Mouse (Mus musculus): Measurements from ENCODE around the gene Gna14. TPM values are rescaled to one million over a fixed set of nuclear protein-coding genes. Genes with fewer than 3 reads are reported as not detected.

The Gna14 gene
- total and polyA plus RNA-seq, 3 experiments = not detected

GRCm38 (mm10) chr19:16580501-16580900 is 144.9 kb downstream of the Gna14 start:
- Histone ChIP-seq H3K27me3 (ENCODE audit: control insufficient read depth in 1 of 2, insufficient read depth in 2 of 2, low read length in 2 of 2) (peaks cover 0 to 3% of the 10 kb centered on the region in 2 experiments; a peak in 1 of 4 replicates), H3K4me1 (ENCODE audit: control insufficient read depth in 1 of 2, insufficient read depth in 2 of 2, low read length in 2 of 2) (no peaks in the 10 kb centered on the region), H3K27ac (ENCODE audit: control insufficient read depth, low read depth, low read length) (no peak overlapping the region), H3K36me3 (ENCODE audit: control insufficient read depth in 1 of 2, insufficient read depth in 2 of 2, low read length in 2 of 2) (no peaks in the 10 kb centered on the region), H3K79me2 (ENCODE audit: control insufficient read depth, insufficient read depth, low read length, poor library complexity) (no peaks in the 10 kb centered on the region), H3K9me3 (replicated peaks; ENCODE audit: insufficient read depth, low read length) (no peaks in the 10 kb centered on the region), H3K9ac (ENCODE audit: control insufficient read depth, low read depth, low read length, poor library complexity, severe bottlenecking) (no peak overlapping the region), H3K4me3 (ENCODE audit: control insufficient read depth in 1 of 2, insufficient read depth in 1 of 2, low read depth in 2 of 2, low read length in 2 of 2) (no peak overlapping the region)
- no peak for DNase-seq (ENCODE audit: low read depth, low spot score)
- TF ChIP-seq MYC (IDR thresholded peaks at IDR 0.05; ENCODE audit: low read depth, low read length) (no peak), POLR2AphosphoS5 (IDR thresholded peaks at IDR 0.05; ENCODE audit: borderline replicate concordance, low read depth, low read length) (no peak), E2F4 (IDR thresholded peaks at IDR 0.05; ENCODE audit: borderline replicate concordance, low read depth, low read length) (no peak), ZC3H11A (IDR thresholded peaks at IDR 0.05; ENCODE audit: low read depth, low read length) (no peak), POLR2AphosphoS2 (IDR thresholded peaks at IDR 0.05; ENCODE audit: low read length) (no peak), RCOR1 (IDR thresholded peaks at IDR 0.05; ENCODE audit: low read depth, low read length) (no peak), MYB (IDR thresholded peaks at IDR 0.05; ENCODE audit: low read depth, low read length) (no peak), SIN3A (IDR thresholded peaks at IDR 0.05; ENCODE audit: low read length) (no peak), KAT2A (conservative IDR thresholded peaks at IDR 0.05; ENCODE audit: low read depth, low read length) (no peak), CTCF (IDR thresholded peaks at IDR 0.05 in 2 of 3, conservative IDR thresholded peaks at IDR 0.05 in 1 of 3; ENCODE audit: control insufficient read depth in 1 of 3, insufficient read depth in 1 of 3, low read depth in 2 of 3, low read length in 3 of 3, poor library complexity in 1 of 3, severe bottlenecking in 1 of 3) (no peak)

DNA sequence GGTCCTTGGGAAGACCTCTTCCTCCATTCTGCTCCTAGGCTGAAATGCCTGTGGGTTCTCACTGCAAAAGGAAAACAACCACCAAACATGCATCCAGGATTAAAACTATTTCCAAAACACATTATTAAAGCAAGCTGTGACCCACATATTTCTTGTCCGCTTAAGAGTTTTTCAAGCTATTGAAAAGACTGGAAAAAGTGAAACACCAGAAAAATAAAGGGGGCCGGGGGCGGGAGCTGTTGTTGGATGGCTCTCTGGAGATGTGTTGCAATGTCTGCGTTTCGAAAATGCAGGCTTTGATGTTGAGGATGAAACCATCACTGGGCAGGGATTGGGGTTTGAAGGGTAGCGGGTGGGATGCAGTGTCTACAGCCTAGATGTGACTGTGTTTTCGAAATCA is 149.0 kb downstream of the Gna14 start:
- no peak for TF ChIP-seq UBTF (IDR thresholded peaks at IDR 0.05; ENCODE audit: borderline replicate concordance, insufficient read depth, low read depth, low read length)
- TF ChIP-seq JUND (IDR thresholded peaks at IDR 0.05; ENCODE audit: low read depth, low read length) = no peak
- no peak for TF ChIP-seq MAX (IDR thresholded peaks at IDR 0.05; ENCODE audit: low read length)
- TF ChIP-seq POLR2AphosphoS2 (IDR thresholded peaks at IDR 0.05; ENCODE audit: low read length) = no peak
- no peak for TF ChIP-seq ZNF384 (IDR thresholded peaks at IDR 0.05; ENCODE audit: low read depth, low read length)
- TF ChIP-seq TBP (IDR thresholded peaks at IDR 0.05; ENCODE audit: low read depth, low read length) = no peak
- TF ChIP-seq ZMIZ1 (IDR thresholded peaks at IDR 0.05; ENCODE audit: low read depth, low read length) = no peak
- TF ChIP-seq CHD1 (IDR thresholded peaks at IDR 0.05; ENCODE audit: low read depth, low read length) = no peak
- no peak for TF ChIP-seq RAD21 (IDR thresholded peaks at IDR 0.05; ENCODE audit: low read depth, low read length)
- TF ChIP-seq TAL1 (IDR thresholded peaks at IDR 0.05; ENCODE audit: low read length) = no peak
- TF ChIP-seq CTCF (IDR thresholded peaks at IDR 0.05 in 2 of 3, conservative IDR thresholded peaks at IDR 0.05 in 1 of 3; ENCODE audit: control insufficient read depth in 1 of 3, insufficient read depth in 1 of 3, low read depth in 2 of 3, low read length in 3 of 3, poor library complexity in 1 of 3, severe bottlenecking in 1 of 3) = no peak
- no peak for TF ChIP-seq MYC (IDR thresholded peaks at IDR 0.05; ENCODE audit: low read depth, low read length)
- no peak for TF ChIP-seq CHD2 (IDR thresholded peaks at IDR 0.05; ENCODE audit: low read length)
- TF ChIP-seq ELF1 (IDR thresholded peaks at IDR 0.05; ENCODE audit: low read depth, low read length) = no peak
- TF ChIP-seq ETS1 (IDR thresholded peaks at IDR 0.05; ENCODE audit: low read depth, low read length) = no peak
- Histone ChIP-seq H3K36me3 (ENCODE audit: control insufficient read depth in 1 of 2, insufficient read depth in 2 of 2, low read length in 2 of 2) (no peaks in the 10 kb centered on the region), H3K27me3 (ENCODE audit: control insufficient read depth in 1 of 2, insufficient read depth in 2 of 2, low read length in 2 of 2) (0 out of 4 replicates have a peak, but pooled peaks cover 0 to 2% of the 10 kb centered on the region in 2 experiments), H3K27ac (ENCODE audit: control insufficient read depth, low read depth, low read length) (no peak overlapping the region), H3K9ac (ENCODE audit: control insufficient read depth, low read depth, low read length, poor library complexity, severe bottlenecking) (no peak overlapping the region), H3K4me1 (ENCODE audit: control insufficient read depth in 1 of 2, insufficient read depth in 2 of 2, low read length in 2 of 2) (no peaks in the 10 kb centered on the region), H3K4me3 (ENCODE audit: control insufficient read depth in 1 of 2, insufficient read depth in 1 of 2, low read depth in 2 of 2, low read length in 2 of 2) (no peak overlapping the region), H3K9me3 (replicated peaks; ENCODE audit: insufficient read depth, low read length) (no peaks in the 10 kb centered on the region), H3K79me2 (ENCODE audit: control insufficient read depth, insufficient read depth, low read length, poor library complexity) (no peaks in the 10 kb centered on the region)
- DNase-seq (ENCODE audit: low read depth, low spot score) = no peak
